Mouse (Mus musculus): ENCODE measurements around the gene Irf2bp1. TPM values are rescaled to one million over a fixed set of nuclear protein-coding genes. Genes with fewer than 3 reads are reported as not detected.

The Irf2bp1 gene
- total RNA-seq, 1 experiment: 15.9 TPM

DNA sequence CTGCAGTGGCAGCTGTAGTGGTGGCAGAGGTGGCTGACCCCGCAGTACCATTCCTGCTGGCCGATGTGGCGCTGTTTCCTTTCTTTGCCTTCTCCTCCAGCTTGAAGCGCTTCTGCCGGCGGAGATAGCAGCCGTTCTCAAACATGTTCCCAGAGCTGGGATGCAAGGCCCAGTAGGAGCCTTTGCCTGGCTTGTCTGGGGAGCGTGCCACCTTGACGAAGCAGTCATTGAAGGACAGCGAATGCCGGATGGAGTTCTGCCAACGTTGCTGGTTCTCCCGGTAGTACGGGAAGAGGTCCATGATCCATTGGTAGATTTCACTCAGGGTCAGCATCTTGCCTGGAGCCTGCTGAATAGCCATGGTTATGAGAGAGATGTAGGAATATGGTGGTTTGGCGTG lies 10.6 kb downstream of the Irf2bp1 start:
- H3K36me3 ChIP-seq (ENCODE audit: control insufficient read depth, insufficient read depth, low read length, poor library complexity, severe bottlenecking): no peaks in the 10 kb centered on the region
- peaks cover 0 to 2% of the 10 kb centered on the region in 2 experiments; a peak in 2 of 4 replicates for H3K4me1 ChIP-seq (ENCODE audit: control insufficient read depth in 2 of 2, insufficient read depth in 2 of 2, low read length in 2 of 2, poor library complexity in 1 of 2)
- TF ChIP-seq CHD2 (IDR thresholded peaks at IDR 0.05; ENCODE audit: low read depth, low read length): no peak
- TF ChIP-seq HCFC1 (IDR thresholded peaks at IDR 0.05; ENCODE audit: borderline replicate concordance, insufficient read depth, low read length): no peak
- no peak for TF ChIP-seq ZNF384 (IDR thresholded peaks at IDR 0.05; ENCODE audit: low read depth, low read length)
- TF ChIP-seq MAFK (IDR thresholded peaks at IDR 0.05; ENCODE audit: insufficient read depth, low read depth, low read length): no peak
- TF ChIP-seq ZC3H11A (IDR thresholded peaks at IDR 0.05; ENCODE audit: borderline replicate concordance, low read depth, low read length): no peak
- no peaks in the 10 kb centered on the region for H3K9me3 ChIP-seq (ENCODE audit: control insufficient read depth, insufficient read depth, low read depth, low read length)
- no peak overlapping the region for H3K9ac ChIP-seq (ENCODE audit: insufficient read depth, low read depth, low read length, poor library complexity, severe bottlenecking)
- DNase-seq (ENCODE audit: low read depth, low spot score): no peak
- H3K4me3 ChIP-seq (ENCODE audit: insufficient read depth in 1 of 2, low read depth in 1 of 2, low read length in 2 of 2, poor library complexity in 1 of 2, severe bottlenecking in 1 of 2): no peak overlapping the region
- no peak overlapping the region for H3K27ac ChIP-seq (ENCODE audit: insufficient read depth, low read depth, low read length, poor library complexity, severe bottlenecking)
- in situ Hi-C loops (cut with MboI; ENCODE audit: low sequenced_read_pairs in 2 of 2, unreplicated experiment in 2 of 2): no loop called here

GRCm38 (mm10) chr7:19016042-19016441 lies 12.2 kb downstream of the Irf2bp1 start:
- H3K4me1 ChIP-seq (ENCODE audit: control insufficient read depth in 2 of 2, insufficient read depth in 2 of 2, low read length in 2 of 2, poor library complexity in 1 of 2): peaks cover 0 to 9% of the 10 kb centered on the region in 2 experiments; a peak in 2 of 4 replicates
- H3K27ac ChIP-seq (ENCODE audit: insufficient read depth, low read depth, low read length, poor library complexity, severe bottlenecking): no peak overlapping the region
- TF ChIP-seq ZC3H11A (IDR thresholded peaks at IDR 0.05; ENCODE audit: borderline replicate concordance, low read depth, low read length) (no peak), MAFK (IDR thresholded peaks at IDR 0.05; ENCODE audit: insufficient read depth, low read depth, low read length) (no peak), CHD2 (IDR thresholded peaks at IDR 0.05; ENCODE audit: low read depth, low read length) (no peak), HCFC1 (IDR thresholded peaks at IDR 0.05; ENCODE audit: borderline replicate concordance, insufficient read depth, low read length) (no peak), ZNF384 (IDR thresholded peaks at IDR 0.05; ENCODE audit: low read depth, low read length) (no peak)
- H3K36me3 ChIP-seq (ENCODE audit: control insufficient read depth, insufficient read depth, low read length, poor library complexity, severe bottlenecking): no peaks in the 10 kb centered on the region
- H3K4me3 ChIP-seq (ENCODE audit: insufficient read depth in 1 of 2, low read depth in 1 of 2, low read length in 2 of 2, poor library complexity in 1 of 2, severe bottlenecking in 1 of 2): no peak overlapping the region
- H3K9me3 ChIP-seq (ENCODE audit: control insufficient read depth, insufficient read depth, low read depth, low read length): no peaks in the 10 kb centered on the region
- in situ Hi-C loops (cut with MboI; ENCODE audit: low sequenced_read_pairs in 2 of 2, unreplicated experiment in 2 of 2): no loop called here
- no peak overlapping the region for H3K9ac ChIP-seq (ENCODE audit: insufficient read depth, low read depth, low read length, poor library complexity, severe bottlenecking)
- no peak for DNase-seq (ENCODE audit: low read depth, low spot score)

DNA sequence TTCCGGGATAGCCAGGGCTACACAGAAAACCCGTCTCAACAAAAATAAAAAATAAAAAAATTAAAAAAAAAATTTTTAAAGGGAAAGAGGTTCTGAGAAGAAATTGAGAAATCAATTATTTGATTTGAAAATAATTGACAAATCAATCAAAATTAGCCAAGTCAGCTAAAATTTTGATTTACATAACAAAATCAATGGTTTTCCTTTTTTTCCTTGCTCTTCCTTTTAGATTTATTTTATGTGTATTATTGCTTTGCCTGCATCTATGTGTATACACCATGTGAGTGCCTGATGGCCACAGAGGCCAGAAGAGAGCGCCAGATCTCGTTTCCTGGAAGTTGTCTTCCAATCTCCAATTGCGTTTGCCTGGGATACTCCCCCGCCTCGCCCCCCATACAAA lies 14.1 kb downstream of the Irf2bp1 start:
- in situ Hi-C loops (cut with MboI; ENCODE audit: low sequenced_read_pairs in 2 of 2, unreplicated experiment in 2 of 2): no loop called here
- peaks cover 0 to 11% of the 10 kb centered on the region in 2 experiments; a peak in 1 of 4 replicates for H3K4me1 ChIP-seq (ENCODE audit: control insufficient read depth in 2 of 2, insufficient read depth in 2 of 2, low read length in 2 of 2, poor library complexity in 1 of 2)
- H3K27ac ChIP-seq (ENCODE audit: insufficient read depth, low read depth, low read length, poor library complexity, severe bottlenecking): no peak overlapping the region
- no peaks in the 10 kb centered on the region for H3K36me3 ChIP-seq (ENCODE audit: control insufficient read depth, insufficient read depth, low read length, poor library complexity, severe bottlenecking)
- no peak overlapping the region for H3K9ac ChIP-seq (ENCODE audit: insufficient read depth, low read depth, low read length, poor library complexity, severe bottlenecking)
- DNase-seq (ENCODE audit: low read depth, low spot score): no peak
- H3K4me3 ChIP-seq (ENCODE audit: insufficient read depth in 1 of 2, low read depth in 1 of 2, low read length in 2 of 2, poor library complexity in 1 of 2, severe bottlenecking in 1 of 2): no peak overlapping the region
- no peak for TF ChIP-seq HCFC1 (IDR thresholded peaks at IDR 0.05; ENCODE audit: borderline replicate concordance, insufficient read depth, low read length)
- TF ChIP-seq MAFK (IDR thresholded peaks at IDR 0.05; ENCODE audit: insufficient read depth, low read depth, low read length): peak; percentile 70; the same call in 1 of the 2 replicates
- TF ChIP-seq CHD2 (IDR thresholded peaks at IDR 0.05; ENCODE audit: low read depth, low read length): no peak
- TF ChIP-seq ZC3H11A (IDR thresholded peaks at IDR 0.05; ENCODE audit: borderline replicate concordance, low read depth, low read length): no peak
- TF ChIP-seq ZNF384 (IDR thresholded peaks at IDR 0.05; ENCODE audit: low read depth, low read length): no peak
- no peaks in the 10 kb centered on the region for H3K9me3 ChIP-seq (ENCODE audit: control insufficient read depth, insufficient read depth, low read depth, low read length)

DNA sequence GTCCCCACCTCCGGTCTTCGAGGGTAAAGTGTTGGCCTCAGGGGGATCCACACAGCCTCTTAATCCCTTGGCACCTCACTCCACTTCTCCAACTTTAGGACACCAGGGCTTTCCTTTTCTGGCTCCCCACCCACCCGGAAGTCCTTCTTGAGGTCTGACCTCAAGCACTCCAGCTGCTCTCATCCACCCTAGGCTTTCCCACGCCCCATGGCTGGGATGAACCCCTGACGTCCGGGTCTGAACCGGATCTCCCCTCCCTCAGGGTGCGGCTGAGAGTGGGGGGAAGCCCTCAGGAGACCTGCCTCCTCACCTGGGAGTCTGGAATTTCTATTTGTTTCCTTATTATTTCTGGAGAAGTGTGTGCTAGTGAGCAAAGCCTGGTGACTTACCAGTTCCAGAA lies 17.2 kb downstream of the Irf2bp1 start:
- Histone ChIP-seq H3K9ac (ENCODE audit: insufficient read depth, low read depth, low read length, poor library complexity, severe bottlenecking) (no peak overlapping the region), H3K4me1 (ENCODE audit: control insufficient read depth in 2 of 2, insufficient read depth in 2 of 2, low read length in 2 of 2, poor library complexity in 1 of 2) (peaks cover 1 to 12% of the 10 kb centered on the region in 2 experiments; a peak in 2 of 4 replicates), H3K9me3 (ENCODE audit: control insufficient read depth, insufficient read depth, low read depth, low read length) (no peaks in the 10 kb centered on the region), H3K27ac (ENCODE audit: insufficient read depth, low read depth, low read length, poor library complexity, severe bottlenecking) (no peak overlapping the region), H3K4me3 (ENCODE audit: insufficient read depth in 1 of 2, low read depth in 1 of 2, low read length in 2 of 2, poor library complexity in 1 of 2, severe bottlenecking in 1 of 2) (no peak overlapping the region), H3K36me3 (ENCODE audit: control insufficient read depth, insufficient read depth, low read length, poor library complexity, severe bottlenecking) (no peaks in the 10 kb centered on the region)
- no peak for TF ChIP-seq CHD2 (IDR thresholded peaks at IDR 0.05; ENCODE audit: low read depth, low read length)
- TF ChIP-seq ZNF384 (IDR thresholded peaks at IDR 0.05; ENCODE audit: low read depth, low read length): no peak
- TF ChIP-seq HCFC1 (IDR thresholded peaks at IDR 0.05; ENCODE audit: borderline replicate concordance, insufficient read depth, low read length): no peak
- TF ChIP-seq MAFK (IDR thresholded peaks at IDR 0.05; ENCODE audit: insufficient read depth, low read depth, low read length): no peak
- TF ChIP-seq ZC3H11A (IDR thresholded peaks at IDR 0.05; ENCODE audit: borderline replicate concordance, low read depth, low read length): no peak
- in situ Hi-C loops (cut with MboI; ENCODE audit: low sequenced_read_pairs in 2 of 2, unreplicated experiment in 2 of 2): no loop called here
- no peak for DNase-seq (ENCODE audit: low read depth, low spot score)
